Mouse (Mus musculus) lung, embryonic 15.5 days (tissue): ENCODE measurements around the gene Sergef. TPM values are rescaled to one million over a fixed set of nuclear protein-coding genes. Genes with fewer than 3 reads are reported as not detected.

Source experiments
- ATAC-seq: fragments of 200-750 bp; cut with Nextera tagmentation; 2 replicates; pipeline ENCODE4 v1.8.0; 2017; ENCODE audit warnings: moderate number of reproducible peaks, borderline replicate concordance; ENCODE audit not compliant: low FRiP score, low TSS enrichment; ENCODE audit errors: extremely low read depth
- H3K27ac ChIP-seq: fragments of 300-500 bp; sonication (generic); 2 replicates; pipeline ENCODE4 v1.5.1; 2015; ENCODE audit warnings: moderate library complexity, mild to moderate bottlenecking, inconsistent platforms
- H3K27me3 ChIP-seq: fragments of 300-500 bp; sonication (generic); 2 replicates; pipeline ENCODE4 v1.6.1; 2015; ENCODE audit warnings: inconsistent platforms
- H3K36me3 ChIP-seq: fragments of 300-500 bp; sonication (generic); 2 replicates; pipeline ENCODE4 v1.6.1; 2015; ENCODE audit warnings: inconsistent platforms
- H3K4me1 ChIP-seq: fragments of 300-500 bp; sonication (generic); 2 replicates; pipeline ENCODE4 v1.6.1; 2015; ENCODE audit warnings: inconsistent platforms
- H3K4me2 ChIP-seq: fragments of 300-500 bp; sonication (generic); 2 replicates; pipeline ENCODE4 v1.6.1; 2015; ENCODE audit warnings: inconsistent platforms, mild to moderate bottlenecking, moderate library complexity
- H3K4me3 ChIP-seq: fragments of 300-500 bp; sonication (generic); 2 replicates; pipeline ENCODE4 v1.5.1; 2015; ENCODE audit warnings: mild to moderate bottlenecking, inconsistent platforms
- H3K9ac ChIP-seq: fragments of 300-500 bp; sonication (generic); 2 replicates; pipeline ENCODE4 v1.6.1; 2015; ENCODE audit warnings: inconsistent platforms
- H3K9me3 ChIP-seq: fragments of 300-500 bp; sonication (generic); 2 replicates; pipeline ENCODE4 v1.6.1; 2016; ENCODE audit warnings: inconsistent platforms
- WGBS: fragments of 180-500 bp; shearing (Covaris S2); methylation state at CpG from one replicate; pipeline ENCODE4 v1.1.7; 2015; 5-methylcytosine and 5-hydroxymethylcytosine counted together
- polyA plus RNA-seq: library from polyadenylated mRNA; unstranded; fragments of >200 nt; fragmentation: Nextera tagmentation; extraction: Ambion mirVana; gene quantifications from 2 replicates; pipeline ENCODE4 v1.2.1, GENCODE M21; 2015

Sergef gene
- polyA plus RNA-seq, 1 experiment from 2014 or later = 13.3 TPM

DNA sequence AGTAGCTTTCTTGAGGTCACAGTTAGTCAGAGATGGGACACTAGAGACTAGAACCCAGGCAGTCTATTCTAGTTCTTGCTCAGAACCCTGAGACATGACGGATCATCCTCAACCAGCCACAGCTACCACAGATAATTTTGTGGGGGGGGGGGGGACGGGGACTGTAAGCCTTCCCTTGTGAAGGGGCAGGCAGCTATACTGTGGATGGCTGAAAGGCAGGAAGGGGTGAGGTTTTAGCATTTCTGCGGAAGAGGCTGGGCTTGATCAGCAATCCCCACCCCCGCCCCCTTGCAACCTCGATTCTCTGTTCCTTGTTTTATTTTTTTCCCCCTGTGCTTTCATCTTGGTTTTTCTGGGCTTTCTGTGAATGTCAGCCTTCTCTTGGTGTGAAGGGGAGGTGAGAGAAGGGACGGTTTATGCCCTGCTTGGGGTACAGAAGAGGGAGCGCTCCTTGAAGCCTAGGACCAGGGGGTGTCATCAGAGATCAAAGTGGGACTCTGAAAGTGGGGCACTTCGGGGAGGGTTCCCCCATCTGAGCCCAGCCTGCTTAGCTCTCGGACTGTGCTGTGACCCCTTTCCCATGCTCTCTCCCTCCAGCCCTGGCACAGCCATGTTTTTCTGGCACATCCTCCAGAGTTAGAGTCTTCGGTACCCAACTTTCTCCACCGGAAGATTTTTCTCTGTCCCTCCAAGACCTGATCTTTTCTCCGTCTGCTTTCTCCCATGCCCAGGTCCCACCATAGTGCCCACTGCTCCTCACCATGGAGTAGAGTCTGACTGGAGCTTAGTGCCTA is 245.7 kb downstream of the Sergef start:
- H3K9me3 ChIP-seq = no peaks in the 10 kb centered on the region
- peaks cover 15% of the 10 kb centered on the region for H3K4me1 ChIP-seq
- H3K4me3 ChIP-seq = no peak overlapping the region
- H3K9ac ChIP-seq = no peak overlapping the region
- no peak for ATAC-seq
- H3K4me2 ChIP-seq = no peak overlapping the region
- 26% methylated on average over 12 of the region's 12 CpGs for WGBS
- no peaks in the 10 kb centered on the region for H3K36me3 ChIP-seq
- no peak overlapping the region for H3K27ac ChIP-seq
- H3K27me3 ChIP-seq = peaks cover 63% of the 10 kb centered on the region

Other genes starting within 250 kb of the Sergef start
- gene Kcnc1, start 243.3 kb downstream of the Sergef start, polyA plus RNA-seq = 0.24 and 0.37 TPM in 2 replicates
- 0.39 and 0.55 TPM in 2 replicates for gene Tph1, start 32.7 kb upstream of the Sergef start, polyA plus RNA-seq
- gene Saal1, start 70.9 kb upstream of the Sergef start, polyA plus RNA-seq = 32.2 and 32.9 TPM in 2 replicates
- gene Saa3, start 75.9 kb upstream of the Sergef start, polyA plus RNA-seq = 0.16 and 0.40 TPM in 2 replicates
- not detected in 2 replicates for gene Saa4, start 92.8 kb upstream of the Sergef start, polyA plus RNA-seq
- gene Saa1, start 103.2 kb upstream of the Sergef start, polyA plus RNA-seq = 0.12 and 0.20 TPM in 2 replicates
- not detected in 2 replicates for gene Saa2, start 112.0 kb upstream of the Sergef start, polyA plus RNA-seq
- gene Hps5, start 156.3 kb upstream of the Sergef start, polyA plus RNA-seq = 19.3 and 21.3 TPM in 2 replicates
- gene Gtf2h1, start 156.3 kb upstream of the Sergef start, polyA plus RNA-seq = 40.6 and 43.8 TPM in 2 replicates
- gene Ldha, start 201.7 kb upstream of the Sergef start, polyA plus RNA-seq = 1,840 and 1,954 TPM in 2 replicates
- 0.14 TPM in 1 of 2 replicates, not detected in the other for gene Ldhc, start 221.4 kb upstream of the Sergef start, polyA plus RNA-seq